Mouse (Mus musculus): ENCODE measurements around the gene Samd5.

- TF ChIP-seq CTCF (conservative IDR thresholded peaks at IDR 0.05; ENCODE audit: low read length) (no peak), NANOG (IDR thresholded peaks at IDR 0.05; ENCODE audit: borderline replicate concordance, low read length) (no peak)
These were observed 34.3 kb downstream of the Samd5 start for GRCm38 (mm10) chr10:9640678-9641077.

Data from E14TG2a.4 (cell line).